Mouse (Mus musculus): ENCODE measurements around the gene Aurkb. TPM values are rescaled to one million over a fixed set of nuclear protein-coding genes. Genes with fewer than 3 reads are reported as not detected.
A peak's percentile ranks its signal among the peaks of the same experiment; 100 is the strongest.

Aurkb gene
- polyA plus RNA-seq, 1 experiment = 108 TPM

DNA sequence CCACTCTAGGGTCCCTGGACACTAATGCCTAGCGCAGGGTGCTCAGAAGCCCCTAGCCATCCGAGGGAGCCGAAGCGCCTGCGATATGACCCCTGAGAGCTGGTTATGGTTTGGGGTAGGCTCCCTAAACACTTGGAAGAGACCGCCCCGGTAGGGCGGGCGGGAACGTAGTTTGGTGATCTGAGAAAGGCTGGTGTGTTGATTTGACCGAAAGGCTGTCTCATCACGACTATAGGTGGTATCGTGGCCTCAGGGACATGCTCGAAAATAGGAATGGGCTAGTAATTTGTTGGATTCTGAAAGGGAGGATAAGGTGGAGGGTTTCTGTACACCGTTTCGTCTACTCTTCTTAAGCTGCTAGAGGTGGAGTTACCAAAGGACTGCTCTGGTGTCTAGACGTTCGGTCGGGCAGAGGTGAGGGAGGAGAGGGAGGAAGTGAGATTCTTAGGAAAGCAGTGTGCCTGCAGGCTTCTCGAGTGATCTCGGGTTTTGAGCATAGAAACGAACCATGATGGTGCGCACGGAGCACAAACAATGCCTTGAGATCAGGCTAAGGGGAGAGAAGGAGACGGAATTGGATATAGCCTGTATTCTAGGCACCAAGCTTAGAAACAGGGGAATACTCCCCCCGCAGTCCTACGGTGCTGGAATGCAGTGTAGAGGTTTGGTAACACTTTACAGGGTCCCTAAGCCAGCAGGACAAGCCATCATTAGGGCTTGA is 50.2 kb downstream of the Aurkb start:
- no peak for TF ChIP-seq EP300 (IDR thresholded peaks at IDR 0.05; ENCODE audit: insufficient read depth, low read depth, low read length)
- no peak for TF ChIP-seq POLR2A (IDR thresholded peaks at IDR 0.05; ENCODE audit: insufficient read depth, low read length)
- TF ChIP-seq CTCF (IDR thresholded peaks at IDR 0.05; ENCODE audit: low read depth, low read length) = no peak
- peak overlapping the region; percentile 96 for H3K4me3 ChIP-seq (ENCODE audit: low read depth, low read length)
- no peaks in the 10 kb centered on the region for H3K4me1 ChIP-seq (ENCODE audit: control insufficient read depth, insufficient read depth, low read length)
- H3K36me3 ChIP-seq (ENCODE audit: control insufficient read depth, insufficient read depth, low read length, poor library complexity, severe bottlenecking) = peaks cover 5% of the 10 kb centered on the region; the same call in 1 of the 2 replicates
- peak overlapping the region; percentile 57 for H3K9ac ChIP-seq (ENCODE audit: low read depth, poor library complexity, severe bottlenecking)
- H3K9me3 ChIP-seq (replicated peaks; ENCODE audit: control insufficient read depth, insufficient read depth, low read length, poor library complexity, severe bottlenecking) = no peaks in the 10 kb centered on the region
- H3K27me3 ChIP-seq (ENCODE audit: control insufficient read depth, insufficient read depth, low read length, poor library complexity, severe bottlenecking) = no peaks in the 10 kb centered on the region
- no peak overlapping the region for H3K27ac ChIP-seq (ENCODE audit: insufficient read depth, low read length)

- no peaks in the 10 kb centered on the region for H3K4me1 ChIP-seq (ENCODE audit: control insufficient read depth, insufficient read depth, low read length)
- TF ChIP-seq EP300 (IDR thresholded peaks at IDR 0.05; ENCODE audit: insufficient read depth, low read depth, low read length) = no peak
- no peak for TF ChIP-seq POLR2A (IDR thresholded peaks at IDR 0.05; ENCODE audit: insufficient read depth, low read length)
- no peak for TF ChIP-seq CTCF (IDR thresholded peaks at IDR 0.05; ENCODE audit: low read depth, low read length)
- no peak overlapping the region for H3K27ac ChIP-seq (ENCODE audit: insufficient read depth, low read length)
- peak overlapping the region; percentile 54 for H3K4me3 ChIP-seq (ENCODE audit: low read depth, low read length)
- peaks cover 7% of the 10 kb centered on the region; the same call in 1 of the 2 replicates for H3K36me3 ChIP-seq (ENCODE audit: control insufficient read depth, insufficient read depth, low read length, poor library complexity, severe bottlenecking)
- no peaks in the 10 kb centered on the region for H3K9me3 ChIP-seq (replicated peaks; ENCODE audit: control insufficient read depth, insufficient read depth, low read length, poor library complexity, severe bottlenecking)
- H3K9ac ChIP-seq (ENCODE audit: low read depth, poor library complexity, severe bottlenecking) = peak overlapping the region; percentile 59
- H3K27me3 ChIP-seq (ENCODE audit: control insufficient read depth, insufficient read depth, low read length, poor library complexity, severe bottlenecking) = no peaks in the 10 kb centered on the region
Observed at GRCm38 (mm10) chr11:69096360-69096986, 51.0 kb downstream of the Aurkb start.

DNA sequence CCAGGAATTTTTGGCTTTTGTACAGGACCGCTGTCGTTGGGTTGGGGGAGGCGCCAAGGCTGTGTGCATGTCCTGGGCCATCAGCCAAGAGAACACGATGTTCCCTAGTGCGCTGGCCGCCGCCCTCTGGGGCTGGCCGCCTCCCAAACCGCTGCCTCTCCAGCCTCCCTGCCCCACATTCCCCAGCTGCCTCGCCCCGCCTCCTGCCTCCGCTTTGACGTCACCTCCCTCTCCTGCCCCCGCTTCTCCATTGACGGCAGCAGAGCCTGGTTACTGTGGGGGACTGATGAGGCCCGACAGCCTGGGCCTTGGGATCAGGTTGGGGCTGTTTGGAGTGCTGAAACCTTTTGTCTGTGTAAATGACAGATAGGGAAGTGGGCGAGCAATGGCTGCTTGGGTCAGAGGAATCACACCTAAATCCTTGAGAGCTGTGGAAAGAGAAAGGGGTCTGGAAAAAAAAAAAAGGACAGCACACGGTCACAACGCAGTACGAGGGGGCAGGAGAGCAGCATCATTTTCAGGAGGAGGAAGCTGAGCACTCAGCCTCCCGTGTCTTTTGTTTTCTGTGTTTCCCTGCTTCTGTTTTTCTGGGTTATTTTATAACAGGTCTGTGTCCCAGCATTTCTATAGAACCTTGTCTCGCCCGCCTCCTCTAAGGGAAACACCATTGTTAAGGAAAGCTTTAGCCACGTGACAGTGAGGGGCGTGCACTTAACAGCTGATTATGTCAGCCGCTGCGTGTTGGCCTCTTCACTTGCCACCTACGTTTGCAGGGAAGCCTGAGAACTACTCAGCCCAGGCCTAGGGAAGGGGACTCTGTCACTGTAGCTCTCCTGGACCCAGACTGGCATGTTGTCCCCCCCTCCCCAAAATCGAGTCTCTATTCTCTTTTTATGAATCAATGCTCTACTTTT is 51.8 kb downstream of the Aurkb start:
- Histone ChIP-seq H3K27ac (ENCODE audit: insufficient read depth, low read length) (no peak overlapping the region), H3K27me3 (ENCODE audit: control insufficient read depth, insufficient read depth, low read length, poor library complexity, severe bottlenecking) (no peaks in the 10 kb centered on the region), H3K9me3 (replicated peaks; ENCODE audit: control insufficient read depth, insufficient read depth, low read length, poor library complexity, severe bottlenecking) (no peaks in the 10 kb centered on the region), H3K36me3 (ENCODE audit: control insufficient read depth, insufficient read depth, low read length, poor library complexity, severe bottlenecking) (peaks cover 15% of the 10 kb centered on the region), H3K9ac (ENCODE audit: low read depth, poor library complexity, severe bottlenecking) (peak overlapping the region; percentile 59), H3K4me3 (ENCODE audit: low read depth, low read length) (peak overlapping the region; percentile 54), H3K4me1 (ENCODE audit: control insufficient read depth, insufficient read depth, low read length) (no peaks in the 10 kb centered on the region)
- TF ChIP-seq POLR2A (IDR thresholded peaks at IDR 0.05; ENCODE audit: insufficient read depth, low read length) = no peak
- TF ChIP-seq EP300 (IDR thresholded peaks at IDR 0.05; ENCODE audit: insufficient read depth, low read depth, low read length) = 0 out of 2 replicates have a peak, but pooled peaks have one; percentile 16

DNA sequence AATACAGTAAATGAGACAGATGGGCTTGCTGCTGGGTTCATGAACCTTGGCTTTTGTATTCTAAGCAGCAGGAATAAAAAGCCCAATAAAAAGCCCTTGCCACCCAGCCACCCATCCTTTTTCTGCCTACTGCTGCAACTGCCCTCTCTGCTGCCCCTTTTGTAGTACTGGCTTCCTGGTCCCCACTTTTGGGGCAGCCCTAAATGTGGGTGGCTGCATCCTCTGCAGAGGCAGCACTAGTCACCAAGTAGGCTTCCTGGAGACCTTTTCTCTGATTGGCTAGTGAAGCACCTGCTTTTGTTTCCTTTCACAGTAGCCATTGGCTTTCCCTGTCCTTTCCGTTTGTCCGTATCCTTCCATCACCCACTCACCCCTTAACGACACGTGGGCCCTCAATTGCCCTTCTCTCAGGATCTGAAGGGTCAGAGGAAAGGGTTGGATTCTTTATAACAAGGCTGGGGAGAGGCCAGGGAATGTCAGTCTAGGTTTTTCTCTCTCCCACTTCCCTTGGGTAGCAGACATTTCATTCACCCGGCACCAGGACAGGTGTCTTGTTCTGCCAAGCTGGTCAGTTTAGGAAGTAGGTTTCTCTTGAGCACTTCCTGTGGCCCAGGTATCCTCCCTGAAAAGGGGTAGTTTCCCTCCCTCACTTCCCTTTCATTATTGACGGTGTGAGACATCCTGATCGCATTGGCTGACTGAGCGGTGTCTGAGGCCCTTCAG is 52.8 kb downstream of the Aurkb start:
- H3K36me3 ChIP-seq (ENCODE audit: control insufficient read depth, insufficient read depth, low read length, poor library complexity, severe bottlenecking) = peaks cover 14% of the 10 kb centered on the region
- no peak overlapping the region for H3K27ac ChIP-seq (ENCODE audit: insufficient read depth, low read length)
- no peaks in the 10 kb centered on the region for H3K4me1 ChIP-seq (ENCODE audit: control insufficient read depth, insufficient read depth, low read length)
- H3K9ac ChIP-seq (ENCODE audit: low read depth, poor library complexity, severe bottlenecking) = no peak overlapping the region
- no peaks in the 10 kb centered on the region for H3K27me3 ChIP-seq (ENCODE audit: control insufficient read depth, insufficient read depth, low read length, poor library complexity, severe bottlenecking)
- H3K4me3 ChIP-seq (ENCODE audit: low read depth, low read length) = peak overlapping the region; percentile 25; the same call in 1 of the 2 replicates
- TF ChIP-seq CTCF (IDR thresholded peaks at IDR 0.05; ENCODE audit: low read depth, low read length) (no peak), POLR2A (IDR thresholded peaks at IDR 0.05; ENCODE audit: insufficient read depth, low read length) (no peak), EP300 (IDR thresholded peaks at IDR 0.05; ENCODE audit: insufficient read depth, low read depth, low read length) (no peak)
- H3K9me3 ChIP-seq (replicated peaks; ENCODE audit: control insufficient read depth, insufficient read depth, low read length, poor library complexity, severe bottlenecking) = no peaks in the 10 kb centered on the region

GRCm38 (mm10) chr11:69098762-69099091 is 53.3 kb downstream of the Aurkb start:
- H3K27me3 ChIP-seq (ENCODE audit: control insufficient read depth, insufficient read depth, low read length, poor library complexity, severe bottlenecking) = no peaks in the 10 kb centered on the region
- no peaks in the 10 kb centered on the region for H3K4me1 ChIP-seq (ENCODE audit: control insufficient read depth, insufficient read depth, low read length)
- H3K27ac ChIP-seq (ENCODE audit: insufficient read depth, low read length) = no peak overlapping the region
- H3K9me3 ChIP-seq (replicated peaks; ENCODE audit: control insufficient read depth, insufficient read depth, low read length, poor library complexity, severe bottlenecking) = no peaks in the 10 kb centered on the region
- H3K4me3 ChIP-seq (ENCODE audit: low read depth, low read length) = peak overlapping the region; percentile 79
- peak overlapping the region; percentile 65 for H3K9ac ChIP-seq (ENCODE audit: low read depth, poor library complexity, severe bottlenecking)
- TF ChIP-seq POLR2A (IDR thresholded peaks at IDR 0.05; ENCODE audit: insufficient read depth, low read length) = no peak
- TF ChIP-seq EP300 (IDR thresholded peaks at IDR 0.05; ENCODE audit: insufficient read depth, low read depth, low read length) = no peak
- TF ChIP-seq CTCF (IDR thresholded peaks at IDR 0.05; ENCODE audit: low read depth, low read length) = no peak
- peaks cover 16% of the 10 kb centered on the region for H3K36me3 ChIP-seq (ENCODE audit: control insufficient read depth, insufficient read depth, low read length, poor library complexity, severe bottlenecking)
